Mouse (Mus musculus) ES-E14 (cell line): ENCODE measurements around the gene Uvrag. TPM values are rescaled to one million over a fixed set of nuclear protein-coding genes. Genes with fewer than 3 reads are reported as not detected.

Source experiments
- DNase-seq: peaks from one replicate; pipeline ENCODE4 v3.0.0-alpha.2; 2013; ENCODE audit warnings: low read depth, low spot score
- H3K27ac ChIP-seq: 2 replicates; pipeline ENCODE4 v1.5.1; 2012; ENCODE audit warnings: low read depth, mild to moderate bottlenecking, low read length, moderate library complexity, mixed read lengths; ENCODE audit not compliant: poor library complexity, insufficient read depth, severe bottlenecking
- H3K36me3 ChIP-seq: 2 replicates; pipeline ENCODE4 v1.6.1; 2012; ENCODE audit warnings: mild to moderate bottlenecking, low read length, moderate library complexity, mixed read lengths; ENCODE audit not compliant: control insufficient read depth, poor library complexity, insufficient read depth, severe bottlenecking
- H3K4me1 ChIP-seq, 2 experiments: fragments of 150-350 bp in 1 of 2; sonication (generic) in 1 of 2; 2 replicates each; pipeline ENCODE4 v1.6.1; 2012; ENCODE audit warnings: low read length in 2 of 2, mild to moderate bottlenecking in 1 of 2, mixed read lengths in 1 of 2; ENCODE audit not compliant: control insufficient read depth in 2 of 2, insufficient read depth in 2 of 2, poor library complexity in 1 of 2
- H3K4me3 ChIP-seq, 2 experiments: fragments of 150-350 bp in 1 of 2; sonication (generic) in 1 of 2; 2 replicates each; pipeline ENCODE4 v1.5.1; 2012; ENCODE audit warnings: low read length in 2 of 2, low read depth in 1 of 2, mild to moderate bottlenecking in 1 of 2, mixed read lengths in 1 of 2; ENCODE audit not compliant: insufficient read depth in 1 of 2, poor library complexity in 1 of 2, severe bottlenecking in 1 of 2
- H3K9ac ChIP-seq: 2 replicates; pipeline ENCODE4 v1.6.1; 2012; ENCODE audit warnings: low read depth, mild to moderate bottlenecking, low read length, mixed read lengths; ENCODE audit not compliant: poor library complexity, insufficient read depth, severe bottlenecking
- H3K9me3 ChIP-seq: fragments of 150-350 bp; sonication (generic); 2 replicates; pipeline ENCODE4 v1.6.1; 2012; ENCODE audit warnings: low read depth, mild to moderate bottlenecking, low read length; ENCODE audit not compliant: control insufficient read depth, insufficient read depth
- CHD2 ChIP-seq: IDR thresholded peaks from 2 replicates; pipeline ENCODE4 v1.6.1; 2014; ENCODE audit warnings: mild to moderate bottlenecking, low read depth, low read length, inconsistent platforms
- HCFC1 ChIP-seq: IDR thresholded peaks from 2 replicates; pipeline ENCODE4 v1.6.1; 2012; ENCODE audit warnings: low read length, inconsistent platforms, borderline replicate concordance; ENCODE audit not compliant: insufficient read depth
- MAFK ChIP-seq: IDR thresholded peaks from 2 replicates; pipeline ENCODE4 v1.6.1; 2014; ENCODE audit warnings: mild to moderate bottlenecking, low read depth, low read length, inconsistent platforms; ENCODE audit not compliant: insufficient read depth
- ZC3H11A ChIP-seq: IDR thresholded peaks from 2 replicates; pipeline ENCODE4 v1.6.1; 2012; ENCODE audit warnings: low read depth, mild to moderate bottlenecking, inconsistent platforms, low read length, borderline replicate concordance
- ZNF384 ChIP-seq: IDR thresholded peaks from 2 replicates; pipeline ENCODE4 v1.6.1; 2012; ENCODE audit warnings: low read depth, low read length, inconsistent platforms
- in situ Hi-C, 2 experiments: fragments of 600-800 bp; cut with MboI; formaldehyde crosslinking; loops; one replicate each; pipeline ENCODE4 v1.15.1; 2025; ENCODE audit warnings: low sequenced_read_pairs in 2 of 2, inconsistent platforms in 1 of 2; ENCODE audit not compliant: unreplicated experiment in 2 of 2
- total RNA-seq: library from RNA; depleted of rRNA; stranded (reverse); fragments of 300-350 nt; gene quantifications from 2 replicates; pipeline ENCODE4 v1.2.3, GENCODE M21; 2012

Gene Uvrag
- total RNA-seq, 1 experiment: 14.6 TPM

- no peak for DNase-seq
- no peak overlapping the region for H3K27ac ChIP-seq
- in situ Hi-C loops: no loop called here
- no peaks in the 10 kb centered on the region for H3K36me3 ChIP-seq
- no peaks in the 10 kb centered on the region for H3K4me1 ChIP-seq
- H3K9ac ChIP-seq: no peak overlapping the region
- H3K4me3 ChIP-seq: no peak overlapping the region
- TF ChIP-seq CHD2 (no peak), ZC3H11A (no peak), HCFC1 (no peak), MAFK (no peak), ZNF384 (no peak)
- no peaks in the 10 kb centered on the region for H3K9me3 ChIP-seq
Measured at GRCm38 (mm10) chr7:99159446-99159845, 18.5 kb upstream of the Uvrag start.

GRCm38 (mm10) chr7:99158904-99159303 is 18.0 kb upstream of the Uvrag start:
- no peak for DNase-seq
- H3K9ac ChIP-seq: no peak overlapping the region
- no peaks in the 10 kb centered on the region for H3K4me1 ChIP-seq
- H3K36me3 ChIP-seq: no peaks in the 10 kb centered on the region
- H3K9me3 ChIP-seq: no peaks in the 10 kb centered on the region
- no peak overlapping the region for H3K4me3 ChIP-seq
- in situ Hi-C loops: no loop called here
- no peak overlapping the region for H3K27ac ChIP-seq
- TF ChIP-seq ZC3H11A: no peak
- no peak for TF ChIP-seq ZNF384
- no peak for TF ChIP-seq CHD2
- no peak for TF ChIP-seq HCFC1
- no peak for TF ChIP-seq MAFK

GRCm38 (mm10) chr7:99158011-99158410 is 17.1 kb upstream of the Uvrag start:
- TF ChIP-seq ZC3H11A: no peak
- no peak for TF ChIP-seq CHD2
- TF ChIP-seq MAFK: no peak
- DNase-seq: no peak

GRCm38 (mm10) chr7:99156737-99157136 is 15.8 kb upstream of the Uvrag start:
- H3K36me3 ChIP-seq: no peaks in the 10 kb centered on the region
- no peaks in the 10 kb centered on the region for H3K9me3 ChIP-seq
- no peak overlapping the region for H3K9ac ChIP-seq
- DNase-seq: no peak
- no peak overlapping the region for H3K27ac ChIP-seq
- in situ Hi-C loops: no loop called here
- no peaks in the 10 kb centered on the region for H3K4me1 ChIP-seq
- TF ChIP-seq MAFK (no peak), ZNF384 (no peak), CHD2 (no peak), HCFC1 (no peak), ZC3H11A (no peak)
- no peak overlapping the region for H3K4me3 ChIP-seq

More at GRCm38 (mm10) chr7:99158011-99158410, 17.1 kb upstream of the Uvrag start:
- in situ Hi-C loops: no loop called here
- Histone ChIP-seq H3K9ac (no peak overlapping the region), H3K4me1 (no peaks in the 10 kb centered on the region), H3K9me3 (no peaks in the 10 kb centered on the region), H3K4me3 (no peak overlapping the region), H3K36me3 (no peaks in the 10 kb centered on the region), H3K27ac (no peak overlapping the region)
